ENCODE assay signal across 28 mouse cellular contexts in the genomic region with DNA sequence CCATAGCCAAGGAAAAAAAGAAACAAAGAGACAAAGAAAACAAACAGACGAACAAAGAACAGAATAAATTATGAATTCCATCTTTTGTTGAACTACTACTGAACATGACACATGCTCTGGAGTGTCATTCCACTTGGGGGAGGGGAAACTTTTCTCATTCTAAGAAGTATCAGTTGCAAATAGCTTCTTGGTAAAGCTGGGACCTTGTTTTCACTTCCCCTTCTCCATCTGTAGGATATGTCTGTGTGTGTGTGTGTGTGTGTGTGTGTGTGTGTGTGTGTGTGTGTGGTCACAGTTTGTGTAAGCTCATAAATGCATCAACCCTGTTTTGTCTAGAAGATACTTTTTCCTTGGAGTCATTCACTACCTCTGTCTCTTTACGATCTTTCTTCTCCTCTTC.
"Had no signal": no experiment of that assay in that cellular context is flagged by ENCODE, and none has a peak within 500 bp of the region (broad histone marks: within the 10 kb centered on the region; RNA-seq: fewer than 3 reads in every experiment).

No protein-coding gene starts in this region.

- H3K27me3 ChIP-seq: heart, embryonic 13.5 days; heart, embryonic 15.5 days; intestine, embryonic 15.5 days; kidney, embryonic 15.5 days; limb, embryonic 13.5 days; limb, embryonic 15.5 days; liver, embryonic 12.5 days had no signal

- H3K4me2 ChIP-seq: heart, embryonic 11.5 days; heart, embryonic 13.5 days; heart, embryonic 15.5 days; hindbrain, embryonic 14.5 days; intestine, embryonic 15.5 days; kidney, embryonic 15.5 days; limb, embryonic 13.5 days; limb, embryonic 15.5 days; liver, embryonic 12.5 days had no signal

- H3K4me3 ChIP-seq: gastrocnemius, adult 2 months; heart, adult 2 months; heart, embryonic 13.5 days; heart, embryonic 15.5 days; intestine, embryonic 15.5 days; kidney, embryonic 15.5 days; limb, embryonic 13.5 days; limb, embryonic 15.5 days; liver, embryonic 12.5 days had no signal

- H3K4me1 ChIP-seq: heart, embryonic 13.5 days; heart, embryonic 15.5 days; intestine, embryonic 15.5 days; kidney, embryonic 15.5 days; limb, embryonic 13.5 days; limb, embryonic 15.5 days; liver, embryonic 12.5 days had no signal

- H3K9ac ChIP-seq: heart, embryonic 13.5 days; heart, embryonic 15.5 days; hindbrain, embryonic 14.5 days; intestine, embryonic 15.5 days; kidney, embryonic 15.5 days; limb, embryonic 13.5 days; limb, embryonic 15.5 days; liver, embryonic 12.5 days; liver, embryonic 14.5 days had no signal

- ATAC-seq: hindbrain, embryonic 16.5 days; inflammation-experienced regulatory T-cells, adult 6 months; intestine, embryonic 15.5 days; intestine, postnatal 0 days; liver, embryonic 12.5 days had no signal

- DNase-seq: gastrocnemius, adult 2 months; gastrocnemius, postnatal 10 days; gastrocnemius, postnatal 25 days; heart, adult 11 months; heart, adult 2 months; heart, postnatal 14 days; heart, postnatal 36 days; kidney, adult 18-20 months; kidney, adult 8-10 months; kidney, postnatal 14 days; kidney, postnatal 36 days; layer of hippocampus, adult 9-11 months; layer of hippocampus, postnatal 36 days; left cerebral cortex, postnatal 4 days had no signal

- H3K27ac ChIP-seq: gastrocnemius, adult 2 months; heart, adult 2 months; heart, embryonic 13.5 days; heart, embryonic 15.5 days; hindbrain, embryonic 14.5 days; intestine, embryonic 15.5 days; kidney, embryonic 15.5 days; kidney, postnatal 0 days; limb, embryonic 13.5 days; limb, embryonic 15.5 days; liver, embryonic 12.5 days; liver, embryonic 14.5 days had no signal

- H3K36me3 ChIP-seq: heart, embryonic 13.5 days; heart, embryonic 15.5 days; intestine, embryonic 15.5 days; kidney, embryonic 15.5 days; limb, embryonic 13.5 days; limb, embryonic 15.5 days; liver, embryonic 12.5 days had no signal

- H3K9me3 ChIP-seq: heart, embryonic 13.5 days; heart, embryonic 15.5 days; intestine, embryonic 15.5 days; kidney, embryonic 15.5 days; limb, embryonic 13.5 days; limb, embryonic 15.5 days; liver, embryonic 12.5 days had no signal
